Mouse (Mus musculus): ENCODE results near the gene Clpx.
"Not testable (repeated sequence)": the region's sequence is repeated elsewhere in the genome, so short reads cannot be mapped to it uniquely, and the experiment has no call there.

The Clpx gene
- long read RNA-seq, experiment 1, transcript Clpx-201 (14 exons, 2,885 nt), result major isoform, 25 of 43 reads
- long read RNA-seq, experiment 1, partial matches to known transcripts, result 7 of 43 reads
- long read RNA-seq, experiment 1, other reads (novel, unspliced or antisense), result 7 of 43 reads
- long read RNA-seq, experiment 2, transcript Clpx-201 (14 exons, 2,885 nt), result major isoform, 25 of 60 reads
- long read RNA-seq, experiment 2, transcript Clpx-202 (13 exons, 2,809 nt), result minor isoform, 12 of 60 reads
- long read RNA-seq, experiment 2, partial matches to known transcripts, result 16 of 60 reads
- long read RNA-seq, experiment 2, other reads (novel, unspliced or antisense), result 6 of 60 reads

GRCm38 (mm10) chr9:65293973-65294715 is at the start of gene Clpx:
Gene Clpx, plus strand, starts transcription at chr9:65294260.
- intact Hi-C loops (cut with DNase I), result no loop called here

GRCm38 (mm10) chr9:65247502-65248376 is 46.3 kb upstream of the Clpx start:
- intact Hi-C loops (cut with DNase I), result no loop called here

GRCm38 (mm10) chr9:65248377-65248690 is 45.7 kb upstream of the Clpx start:
- intact Hi-C loops (cut with DNase I), result no loop called here

DNA sequence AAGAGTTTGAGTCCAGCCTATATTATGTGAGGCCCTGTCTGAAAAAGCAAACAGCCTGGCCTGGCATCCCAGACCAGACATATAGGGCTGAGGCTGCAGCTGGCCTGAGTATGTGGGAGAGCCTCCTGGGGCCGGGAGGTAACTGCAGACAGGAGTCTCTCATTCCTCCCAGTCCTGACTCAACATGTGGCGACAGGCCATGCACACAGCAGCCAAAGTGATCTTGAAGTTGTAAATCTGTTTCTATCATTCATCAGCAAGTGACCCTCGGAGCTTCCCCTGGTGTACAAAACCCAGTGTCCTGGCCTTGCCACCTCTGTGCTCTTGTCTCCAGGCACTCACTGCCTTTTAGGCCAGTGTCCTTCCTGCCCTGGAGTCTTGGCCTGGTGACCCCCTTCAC is 42.0 kb upstream of the Clpx start:
- intact Hi-C loops (cut with DNase I), result no loop called here

DNA sequence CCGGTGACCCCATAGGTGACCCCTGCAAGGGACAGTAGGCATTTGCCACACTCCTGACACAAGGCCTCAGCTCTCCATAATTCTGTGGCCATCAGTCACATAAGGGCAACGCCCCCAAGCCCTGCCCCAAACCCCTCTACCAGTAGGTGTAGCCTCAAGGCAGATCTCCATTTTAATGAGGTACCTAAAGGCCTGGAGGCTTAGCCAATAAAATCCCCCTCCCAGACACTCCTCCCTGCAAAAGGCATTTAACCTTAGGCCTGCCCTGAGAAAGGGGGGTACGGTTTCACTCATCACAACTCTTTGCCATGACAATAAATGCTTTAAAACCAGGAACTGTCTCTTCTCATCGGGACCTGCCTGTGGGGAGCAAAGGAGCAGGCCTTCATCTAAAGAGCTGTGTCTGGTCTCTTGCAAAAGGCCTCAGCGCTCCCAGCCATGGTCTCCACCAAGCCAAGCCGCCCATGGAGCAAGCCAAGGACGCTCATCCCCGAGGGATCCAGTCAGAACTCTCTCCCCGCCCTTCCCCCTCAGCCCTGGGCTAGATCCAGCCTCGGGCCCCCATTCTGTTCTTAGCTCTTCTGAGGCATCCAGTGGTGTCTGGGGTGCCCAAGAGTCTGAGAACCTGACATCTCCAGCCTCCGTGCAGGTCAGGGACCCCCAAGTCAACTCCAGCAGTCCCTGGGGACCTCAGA is 38.0 kb upstream of the Clpx start:
- intact Hi-C loops (cut with DNase I), result no loop called here

- intact Hi-C loops (cut with DNase I), result no loop called here
These were observed 36.7 kb upstream of the Clpx start for GRCm38 (mm10) chr9:65257218-65257910.

DNA sequence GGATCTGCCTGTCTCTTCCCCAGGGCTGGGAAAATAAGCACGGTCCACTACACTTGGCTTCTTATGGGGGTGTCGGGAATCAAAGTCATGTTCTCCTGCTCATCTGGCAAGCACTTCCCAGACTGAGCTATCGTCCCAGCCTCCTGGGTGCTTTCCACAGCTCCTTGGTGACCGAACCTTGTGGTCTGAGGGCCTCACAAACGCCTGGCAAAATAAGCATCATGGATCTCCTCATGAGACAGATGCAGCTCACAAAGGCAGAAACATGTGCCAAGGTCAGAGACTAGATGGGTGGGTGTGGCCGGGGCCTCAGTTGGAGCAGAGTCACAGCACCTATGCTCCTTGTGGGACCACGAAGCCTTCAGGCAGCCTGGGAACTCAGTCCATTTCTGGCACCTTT is 34.7 kb upstream of the Clpx start:
- intact Hi-C loops (cut with DNase I), result no loop called here

DNA sequence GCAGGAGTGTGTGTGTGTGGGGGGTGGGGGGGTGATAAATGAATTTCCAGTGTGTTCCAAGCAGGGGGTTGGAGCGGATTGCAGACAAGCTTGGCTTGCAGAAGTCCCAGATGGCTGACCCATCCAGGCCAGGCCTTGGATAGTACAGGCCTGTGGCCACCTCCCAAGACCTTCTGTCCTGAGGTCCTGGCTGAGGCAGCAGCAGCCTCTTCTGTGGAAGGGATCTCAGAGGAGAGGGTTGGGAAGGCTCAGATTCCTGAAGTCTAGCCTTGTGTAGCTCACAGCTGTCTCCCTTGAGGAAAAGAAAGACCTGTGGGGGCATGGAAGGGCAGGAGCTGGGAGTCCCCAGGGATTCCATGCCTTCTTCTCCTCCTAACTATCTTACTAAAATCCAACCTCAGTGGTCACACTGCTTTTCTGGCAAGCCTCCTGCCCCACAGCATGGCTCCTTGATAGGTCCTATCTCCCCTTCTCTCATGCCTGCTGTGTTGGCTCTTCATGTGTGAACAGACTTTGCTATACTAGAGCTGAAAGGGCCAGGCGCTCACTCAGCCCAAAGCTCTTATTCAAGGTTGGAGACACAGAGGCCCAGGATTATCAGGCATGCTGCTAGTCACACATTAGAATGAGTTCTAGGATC is 32.3 kb upstream of the Clpx start:
- intact Hi-C loops (cut with DNase I), result no loop called here

DNA sequence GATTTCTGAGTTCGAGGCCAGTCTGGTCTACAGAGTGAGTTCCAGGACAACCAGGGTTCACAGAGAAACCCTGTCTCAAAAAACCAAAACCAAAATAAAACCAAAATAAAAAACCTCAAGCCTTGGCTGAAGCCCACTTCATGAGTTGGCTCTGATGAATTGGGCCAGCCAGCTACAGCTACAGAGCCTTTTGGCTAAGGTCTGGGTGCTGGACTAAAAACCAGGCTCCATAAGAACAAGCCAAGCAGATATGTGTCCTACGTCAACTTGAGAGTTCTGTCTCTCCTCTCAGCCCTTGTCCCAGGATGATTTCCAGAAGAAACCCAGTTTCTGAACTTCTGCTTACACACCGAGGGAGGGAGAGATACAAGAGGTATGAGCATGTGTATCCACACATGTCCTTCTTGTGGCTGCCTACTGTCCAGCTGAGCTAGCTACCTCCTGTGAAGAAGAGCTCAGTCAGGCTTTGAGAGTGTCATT is 31.4 kb upstream of the Clpx start:
- intact Hi-C loops (cut with DNase I), result no loop called here

GRCm38 (mm10) chr9:65264959-65265358 is 29.1 kb upstream of the Clpx start, which contains the start of gene Cilp:
Gene Cilp, plus strand, starts transcription at chr9:65265180.
- intact Hi-C loops (cut with DNase I), result no loop called here

DNA sequence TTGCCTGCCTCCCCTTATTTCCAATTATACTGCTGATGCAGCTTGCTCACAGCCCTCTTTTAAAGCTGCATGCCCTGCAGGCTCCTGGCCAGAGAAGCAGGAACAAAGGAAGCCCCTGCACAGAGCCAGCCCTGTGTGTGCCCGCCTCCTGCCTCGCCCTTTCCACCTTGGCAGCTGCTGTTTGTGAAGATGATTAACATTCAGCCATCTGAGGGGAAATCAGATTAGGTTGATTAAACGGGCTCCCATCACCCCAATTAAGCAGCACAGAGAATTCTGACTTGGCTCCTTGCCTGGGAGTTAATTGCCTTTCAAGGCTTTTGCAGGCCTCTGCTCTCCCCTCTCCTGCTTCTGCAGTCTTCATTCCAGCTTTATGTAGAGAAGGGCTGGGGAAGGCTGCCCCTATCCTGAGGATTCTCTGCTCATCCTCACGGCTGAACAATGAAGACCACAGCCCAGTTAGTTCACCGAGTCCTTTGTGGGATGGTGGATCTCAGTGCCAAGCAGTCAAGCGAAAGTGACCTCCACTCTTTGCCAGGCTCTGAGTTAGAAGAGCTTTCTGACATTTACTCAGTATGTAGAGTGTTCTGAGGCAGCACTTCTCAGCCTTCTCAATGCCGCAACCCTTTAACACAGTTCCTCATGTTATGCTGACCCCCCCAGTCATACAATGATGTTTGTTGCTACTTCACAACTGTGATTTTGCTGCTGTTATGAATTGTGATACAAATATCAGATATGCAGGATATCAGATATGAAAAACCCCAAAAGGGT is 26.1 kb upstream of the Clpx start:
- intact Hi-C loops (cut with DNase I), result no loop called here

- intact Hi-C loops (cut with DNase I), result no loop called here
These were observed 20.8 kb upstream of the Clpx start for GRCm38 (mm10) chr9:65273048-65273809.

GRCm38 (mm10) chr9:65273873-65274272 is 20.2 kb upstream of the Clpx start:
- intact Hi-C loops (cut with DNase I), result no loop called here

DNA sequence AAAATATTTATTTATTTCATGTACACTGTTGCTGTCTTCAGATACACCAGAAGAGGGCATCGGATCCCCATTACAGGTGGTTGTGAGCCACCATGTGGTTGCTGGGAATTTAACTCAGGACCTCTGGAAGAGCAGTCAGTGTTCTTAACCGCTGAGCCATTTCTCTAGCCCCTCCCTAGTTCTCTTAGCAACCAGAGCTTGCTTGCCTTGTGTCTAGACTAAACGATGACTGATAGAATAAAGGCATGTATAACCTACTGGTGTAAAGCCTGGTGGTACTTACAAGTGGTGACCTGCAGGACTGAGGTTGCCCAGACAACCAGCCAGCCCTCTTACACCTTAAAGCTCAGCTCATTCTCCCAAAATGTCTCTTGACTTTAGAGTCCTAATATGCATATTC is 19.2 kb upstream of the Clpx start:
- intact Hi-C loops (cut with DNase I), result not testable (repeated sequence)

GRCm38 (mm10) chr9:65275810-65276530 is 18.1 kb upstream of the Clpx start:
- intact Hi-C loops (cut with DNase I), result no loop called here

- intact Hi-C loops (cut with DNase I), result loop anchor here (5.0 kb wide), 3 partner anchors 54 to 144 kb away; partner anchors contain the start of gene Parp16
These were observed 12.4 kb upstream of the Clpx start for GRCm38 (mm10) chr9:65281536-65282151.

GRCm38 (mm10) chr9:65283301-65283700 is 10.8 kb upstream of the Clpx start:
- intact Hi-C loops (cut with DNase I), result loop anchor here (5.0 kb wide), 3 partner anchors 56 to 146 kb away; partner anchors contain the start of gene Parp16
